In genomic region chr15:89214953-89215352, GRCm38 (mm10) we compare ENCODE assay signal across 1 mouse cellular context.
TF ChIP-seq lines count a peak whose summit lies in the region.

No protein-coding gene starts in this region.

TF ChIP-seq in CH12.LX, 34 proteins besides CTCF, POLR2A, EP300 and RAD21 (continued from another document):
- peak; percentile 45; the same call in 1 of the 2 replicates for TF ChIP-seq JUN (IDR thresholded peaks at IDR 0.05; ENCODE audit: insufficient read depth, low read depth, low read length)
- TF ChIP-seq ZNF384 (IDR thresholded peaks at IDR 0.05; ENCODE audit: low read depth, low read length), result 0 out of 2 replicates have a peak, but pooled peaks have one; percentile 23
- no peak for TF ChIP-seq E2F4 (IDR thresholded peaks at IDR 0.05; ENCODE audit: insufficient replicate concordance, low read depth, low read length)
- TF ChIP-seq MEF2A (IDR thresholded peaks at IDR 0.05; ENCODE audit: borderline replicate concordance, low read depth, low read length), result peak; percentile 90
- TF ChIP-seq IRF4 (IDR thresholded peaks at IDR 0.05; ENCODE audit: low read depth, low read length), result peak; percentile 74; the same call in 1 of the 2 replicates
